Mouse (Mus musculus) stomach, embryonic 14.5 days (tissue): ENCODE data around the gene Gaa. TPM values are rescaled to one million over a fixed set of nuclear protein-coding genes. Genes with fewer than 3 reads are reported as not detected.

Source experiments
- ATAC-seq: fragments of 200-750 bp; cut with Nextera tagmentation; 2 replicates; pipeline ENCODE4 v1.8.0; 2017; ENCODE audit warnings: low read depth, moderate TSS enrichment; ENCODE audit not compliant: insufficient number of reproducible peaks, insufficient read depth, low FRiP score
- H3K27ac ChIP-seq: fragments of 300-500 bp; sonication (generic); 2 replicates; pipeline ENCODE4 v1.5.1; 2014; ENCODE audit warnings: mild to moderate bottlenecking, low read length, moderate library complexity, mixed read lengths
- H3K27me3 ChIP-seq: fragments of 300-500 bp; sonication (generic); 2 replicates; pipeline ENCODE4 v1.6.1; 2014; ENCODE audit warnings: low read length, control low read depth, mixed read lengths; ENCODE audit not compliant: control insufficient read depth, insufficient read depth
- H3K36me3 ChIP-seq: fragments of 300-500 bp; sonication (generic); 2 replicates; pipeline ENCODE4 v1.6.1; 2014; ENCODE audit warnings: mild to moderate bottlenecking, control low read depth, low read length, moderate library complexity, mixed read lengths; ENCODE audit not compliant: control insufficient read depth, insufficient read depth
- H3K4me1 ChIP-seq: fragments of 300-500 bp; sonication (generic); 2 replicates; pipeline ENCODE4 v1.6.1; 2014; ENCODE audit warnings: low read length, control low read depth, mixed read lengths; ENCODE audit not compliant: control insufficient read depth, insufficient read depth
- H3K4me2 ChIP-seq: fragments of 300-500 bp; sonication (generic); replicated peaks from 2 replicates; pipeline ENCODE4 v1.6.1; 2014; ENCODE audit warnings: low read depth, low read length, control low read depth
- H3K4me3 ChIP-seq: fragments of 300-500 bp; sonication (generic); 2 replicates; pipeline ENCODE4 v1.5.1; 2014; ENCODE audit warnings: low read depth, low read length, control low read depth
- H3K9ac ChIP-seq: fragments of 300-500 bp; sonication (generic); replicated peaks from 2 replicates; pipeline ENCODE4 v1.6.1; 2014; ENCODE audit warnings: low read depth, mild to moderate bottlenecking, control low read depth, low read length, moderate library complexity, mixed read lengths
- H3K9me3 ChIP-seq: fragments of 300-500 bp; sonication (generic); 2 replicates; pipeline ENCODE4 v1.6.1; 2016; ENCODE audit warnings: low read depth, low read length, control low read depth; ENCODE audit not compliant: control insufficient read depth
- WGBS: fragments of 180-500 bp; shearing (Covaris S2); extraction: QIAGEN DNeasy Blood & Tissue Kit; methylation state at CpG from one replicate; pipeline ENCODE4 v1.1.7; 2014; 5-methylcytosine and 5-hydroxymethylcytosine counted together
- polyA plus RNA-seq: library from polyadenylated mRNA; unstranded; fragments of >200 nt; fragmentation: Nextera tagmentation; extraction: Ambion mirVana; gene quantifications from 2 replicates; pipeline ENCODE4 v1.2.1, GENCODE M21; 2014

Gaa gene
- polyA plus RNA-seq, 1 experiment from 2014 or later, result 50.3 TPM

DNA sequence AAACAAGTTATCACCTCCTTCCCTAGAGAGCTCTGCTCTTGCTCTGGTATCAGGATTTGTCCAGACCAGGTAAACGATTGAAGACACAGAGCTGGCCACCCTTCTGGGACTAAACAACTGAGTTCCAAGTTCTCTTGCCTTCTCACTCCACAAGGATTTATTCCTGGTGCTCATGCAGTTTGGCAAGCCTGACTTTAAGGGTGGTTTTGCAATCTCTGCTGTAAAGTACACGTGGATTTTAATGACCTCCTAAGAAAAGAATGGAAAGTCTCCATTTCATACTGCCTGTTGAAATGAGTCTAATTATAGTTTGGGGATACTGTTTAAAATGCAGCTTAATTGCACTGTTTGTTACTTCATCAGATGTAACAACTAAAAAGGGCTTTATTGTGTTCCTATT lies 33.3 kb downstream of the Gaa start:
- no peak overlapping the region for H3K9ac ChIP-seq
- no peak overlapping the region for H3K4me2 ChIP-seq
- WGBS, result 32% methylated on average over 2 of the region's 2 CpGs
- H3K36me3 ChIP-seq, result peaks cover 22% of the 10 kb centered on the region
- no peak overlapping the region for H3K27ac ChIP-seq
- ATAC-seq, result no peak
- H3K4me1 ChIP-seq, result peaks cover 8% of the 10 kb centered on the region
- no peaks in the 10 kb centered on the region for H3K27me3 ChIP-seq
- H3K9me3 ChIP-seq, result no peaks in the 10 kb centered on the region
- no peak overlapping the region for H3K4me3 ChIP-seq

DNA sequence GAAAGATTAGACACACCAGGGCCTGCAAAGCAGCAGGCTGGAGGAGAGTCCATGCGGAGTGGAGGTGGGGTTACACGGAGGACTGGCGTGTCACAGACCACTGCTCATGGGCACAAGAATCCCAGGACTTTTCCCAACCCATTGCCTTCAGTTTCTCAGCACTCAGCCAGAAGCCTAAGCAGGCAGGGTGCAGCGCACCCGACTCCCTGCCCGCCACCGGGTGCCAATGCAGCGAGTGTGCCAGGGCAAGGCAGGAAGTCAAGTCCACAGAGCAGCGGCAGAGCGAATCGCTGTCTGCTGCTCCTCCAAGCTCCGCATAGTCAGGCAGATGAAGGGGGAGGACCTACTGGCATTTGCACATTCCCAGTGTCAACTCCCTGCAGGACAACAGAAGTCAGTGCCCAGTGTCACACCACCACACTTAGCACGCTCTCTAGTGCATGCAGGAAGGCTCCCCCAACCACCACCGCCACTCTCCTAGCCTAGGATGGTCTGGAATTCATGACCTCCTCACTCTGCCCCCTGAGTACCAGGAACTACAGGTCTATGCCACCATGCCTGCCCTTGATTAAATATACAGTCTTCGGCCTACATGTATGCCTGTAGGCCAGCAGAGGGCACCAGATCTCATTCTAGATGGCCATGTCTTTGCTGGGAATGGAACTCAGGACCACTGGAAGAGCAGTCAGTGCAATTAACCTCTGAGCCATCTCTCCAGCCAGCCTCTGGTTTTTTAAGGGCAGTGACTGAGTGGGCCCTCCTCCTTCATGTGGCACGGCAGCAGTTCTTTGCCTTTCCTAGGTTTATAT lies 37.4 kb downstream of the Gaa start:
- ATAC-seq, result no peak
- no peak overlapping the region for H3K27ac ChIP-seq

DNA sequence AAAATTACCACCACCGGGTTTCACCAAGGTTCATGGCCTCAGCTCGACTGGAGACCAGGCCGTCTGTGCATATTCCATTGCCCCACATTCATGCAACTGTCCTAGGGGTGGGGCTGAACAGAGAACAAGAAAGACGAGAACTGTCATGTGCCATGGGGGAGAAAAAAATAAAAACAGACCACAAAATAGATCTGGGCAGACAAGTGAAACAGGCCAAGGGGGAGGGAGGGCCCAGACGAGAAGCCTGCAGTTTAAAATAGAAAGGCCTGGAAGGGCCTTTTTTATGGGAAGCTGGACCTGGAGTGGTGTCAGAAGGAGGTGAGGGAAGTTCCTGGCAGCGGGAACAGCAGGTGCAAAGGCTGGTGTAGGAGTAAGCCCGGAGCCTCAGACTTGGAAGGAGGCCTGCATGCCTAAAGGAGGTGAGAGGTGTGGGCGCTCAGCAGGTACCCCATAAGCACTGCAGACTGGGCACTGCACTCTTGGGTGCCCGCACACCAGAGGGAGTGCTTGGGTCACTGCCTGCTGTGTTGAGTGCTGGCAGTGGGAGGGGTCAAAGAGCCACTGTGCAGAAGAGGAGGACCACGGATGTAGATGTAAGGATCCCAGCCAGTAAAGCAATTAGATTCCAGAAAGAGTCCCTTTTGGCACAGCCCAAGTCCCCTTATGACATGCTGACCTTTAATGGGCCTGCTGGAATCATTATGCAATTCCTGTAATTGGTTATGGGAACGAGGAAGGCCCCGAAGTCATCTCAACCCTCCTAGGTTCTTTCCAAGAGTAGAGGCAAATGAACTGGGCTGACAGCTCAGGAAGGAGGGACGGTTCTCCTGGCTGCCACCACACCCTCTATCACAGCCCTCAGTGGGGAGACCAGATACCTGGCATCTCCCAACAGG lies 39.3 kb downstream of the Gaa start:
- no peak for ATAC-seq
- no peaks in the 10 kb centered on the region for H3K36me3 ChIP-seq
- H3K4me1 ChIP-seq, result no peaks in the 10 kb centered on the region; the same call in 1 of the 2 replicates
- no peak overlapping the region for H3K4me2 ChIP-seq
- H3K27me3 ChIP-seq, result no peaks in the 10 kb centered on the region
- no peak overlapping the region for H3K4me3 ChIP-seq
- no peak overlapping the region for H3K9ac ChIP-seq
- H3K27ac ChIP-seq, result no peak overlapping the region
- H3K9me3 ChIP-seq, result no peaks in the 10 kb centered on the region
- 53% methylated on average over 13 of the region's 13 CpGs for WGBS

More for the DNA sequence above, 37.4 kb downstream of the Gaa start:
- Histone ChIP-seq H3K9ac (no peak overlapping the region), H3K9me3 (no peaks in the 10 kb centered on the region), H3K4me1 (peaks cover 3% of the 10 kb centered on the region; the same call in 1 of the 2 replicates), H3K27me3 (no peaks in the 10 kb centered on the region), H3K4me3 (no peak overlapping the region), H3K36me3 (no peaks in the 10 kb centered on the region), H3K4me2 (no peak overlapping the region)
- WGBS, result 43% methylated on average over 16 of the region's 16 CpGs

DNA sequence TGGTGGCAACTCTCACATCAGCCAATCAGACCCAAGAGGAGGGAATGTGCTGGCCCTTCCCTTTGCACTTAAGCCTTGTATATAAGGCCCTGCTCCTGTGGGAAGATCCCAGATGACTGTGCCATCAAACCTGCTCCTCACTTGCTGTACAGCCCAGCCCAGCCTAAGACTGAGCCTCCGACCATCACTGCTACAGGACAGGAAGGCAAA lies 39.9 kb downstream of the Gaa start, which contains the start of gene Card14:
Gene Card14, plus strand, starts transcription at position 111 of the 210 bp plus-strand sequence.
- no peak within 1 kb of the TSS for H3K9ac ChIP-seq
- H3K4me1 ChIP-seq, result no peaks in the 10 kb centered on the region; the same call in 1 of the 2 replicates
- 56% methylated on average over 1 of the region's 1 CpGs for WGBS
- no peak for ATAC-seq
- H3K4me3 ChIP-seq, result no peak within 1 kb of the TSS
- H3K36me3 ChIP-seq, result no peaks in the 10 kb centered on the region
- no peak within 1 kb of the TSS for H3K27ac ChIP-seq
- H3K27me3 ChIP-seq, result no peaks in the 10 kb centered on the region
- H3K4me2 ChIP-seq, result no peak within 1 kb of the TSS
- H3K9me3 ChIP-seq, result no peaks in the 10 kb centered on the region

DNA sequence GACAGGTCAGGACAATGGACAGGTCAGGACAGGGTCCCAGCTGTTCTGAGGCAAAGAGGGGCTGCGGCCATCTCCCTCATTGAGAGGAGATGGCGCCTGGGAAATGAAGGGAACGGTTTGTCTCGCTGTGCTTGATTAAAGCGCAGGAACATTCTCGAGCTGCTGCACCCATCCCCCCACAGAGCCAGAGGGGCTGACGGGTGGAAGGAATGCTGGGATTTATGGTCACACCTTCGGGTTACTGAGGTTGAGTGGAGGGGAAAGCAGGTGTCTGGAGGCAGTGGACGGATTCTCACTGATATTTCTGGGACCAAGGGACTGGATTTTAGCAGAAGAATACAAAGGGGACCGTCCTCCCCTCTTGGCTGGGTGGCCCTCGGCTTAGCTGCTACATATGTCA lies 40.2 kb downstream of the Gaa start:
- Histone ChIP-seq H3K27me3 (no peaks in the 10 kb centered on the region), H3K36me3 (no peaks in the 10 kb centered on the region), H3K9me3 (no peaks in the 10 kb centered on the region), H3K27ac (no peak overlapping the region), H3K9ac (no peak overlapping the region), H3K4me2 (no peak overlapping the region), H3K4me1 (no peaks in the 10 kb centered on the region; the same call in 1 of the 2 replicates), H3K4me3 (no peak overlapping the region)
- WGBS, result 21% methylated on average over 11 of the region's 11 CpGs
- no peak for ATAC-seq

DNA sequence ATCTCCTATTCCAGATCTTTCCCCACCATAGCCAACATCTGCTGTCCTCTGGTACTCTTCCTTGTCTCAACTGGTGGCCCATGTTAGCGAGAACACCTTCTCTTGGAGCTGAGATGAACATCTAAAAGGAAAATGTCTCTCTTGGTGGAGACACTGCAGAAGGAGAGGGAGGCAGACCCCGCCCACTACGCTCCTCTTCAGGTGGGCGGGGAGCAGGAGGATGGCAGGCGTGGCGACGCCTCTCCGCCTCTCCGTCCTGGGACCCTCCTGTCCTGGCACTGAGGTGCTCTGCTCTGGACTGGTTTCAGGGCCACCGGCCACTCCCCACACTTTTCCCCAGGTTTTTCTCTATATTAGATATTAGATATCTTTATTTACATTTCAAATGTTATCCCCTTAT lies 42.9 kb downstream of the Gaa start:
- no peaks in the 10 kb centered on the region; the same call in 1 of the 2 replicates for H3K4me1 ChIP-seq
- H3K4me3 ChIP-seq, result no peak overlapping the region
- no peak for ATAC-seq
- no peaks in the 10 kb centered on the region for H3K27me3 ChIP-seq
- 15% methylated on average over 10 of the region's 10 CpGs for WGBS
- no peak overlapping the region for H3K9ac ChIP-seq
- no peak overlapping the region for H3K27ac ChIP-seq
- H3K9me3 ChIP-seq, result no peaks in the 10 kb centered on the region
- H3K36me3 ChIP-seq, result no peaks in the 10 kb centered on the region
- H3K4me2 ChIP-seq, result no peak overlapping the region

DNA sequence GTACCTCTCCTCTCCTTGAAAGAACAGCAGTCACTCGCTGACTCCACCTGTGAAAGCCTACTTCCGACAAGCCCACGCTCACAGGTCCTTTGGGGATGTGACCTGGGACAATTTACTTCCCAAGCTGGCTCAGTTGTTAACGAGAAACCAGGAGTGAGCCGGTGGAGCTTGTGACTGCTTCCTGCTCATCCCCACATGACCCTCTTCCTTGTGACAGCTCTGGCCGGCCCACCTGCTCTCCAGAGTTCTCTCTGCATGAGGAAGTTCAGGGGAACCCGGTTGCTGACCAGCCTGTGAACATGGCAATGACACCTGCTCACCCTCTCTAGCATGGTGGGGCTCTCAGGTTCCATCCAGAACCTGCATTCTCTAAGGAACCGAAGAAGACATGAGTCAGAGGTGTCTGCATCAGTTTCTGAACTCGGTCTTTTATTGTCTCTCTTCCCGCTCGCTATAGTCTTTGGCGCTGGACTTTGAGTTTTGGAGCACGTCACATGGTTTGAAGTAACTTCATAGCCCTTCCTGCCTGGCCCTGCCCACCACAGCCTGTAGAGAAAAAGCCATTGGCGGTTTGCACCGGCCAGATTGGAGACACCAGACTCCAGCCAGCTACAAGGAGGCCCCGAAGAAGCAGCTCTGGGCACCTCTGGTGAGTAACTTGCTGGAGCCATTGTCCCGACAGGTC lies 46.7 kb downstream of the Gaa start:
- no peaks in the 10 kb centered on the region for H3K36me3 ChIP-seq
- ATAC-seq, result no peak
- H3K27me3 ChIP-seq, result no peaks in the 10 kb centered on the region
- H3K27ac ChIP-seq, result no peak overlapping the region
- no peak overlapping the region for H3K4me2 ChIP-seq
- H3K4me3 ChIP-seq, result no peak overlapping the region
- no peaks in the 10 kb centered on the region for H3K4me1 ChIP-seq
- H3K9ac ChIP-seq, result no peak overlapping the region
- no peaks in the 10 kb centered on the region for H3K9me3 ChIP-seq
- 78% methylated on average over 17 of the region's 17 CpGs for WGBS

DNA sequence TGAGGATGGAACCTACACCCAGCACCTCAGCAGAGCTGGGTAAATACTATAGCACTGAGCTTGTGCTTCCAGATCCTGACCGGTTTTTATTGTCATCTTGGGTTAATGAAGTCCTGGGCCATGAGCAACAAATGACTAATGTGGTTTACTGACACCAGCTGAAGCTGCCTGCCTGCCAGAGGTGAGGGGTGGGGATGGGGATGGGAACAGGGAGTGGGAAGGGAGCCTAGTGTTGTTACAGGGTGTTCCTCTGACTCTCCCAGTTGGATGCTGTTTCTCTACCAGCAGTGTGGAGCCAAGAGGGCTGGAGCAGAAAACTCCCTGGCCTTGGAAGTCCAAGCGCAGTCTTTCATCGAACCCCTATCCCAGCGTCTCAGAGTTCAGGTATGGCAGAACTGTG lies 49.0 kb downstream of the Gaa start:
- Histone ChIP-seq H3K36me3 (no peaks in the 10 kb centered on the region), H3K9me3 (no peaks in the 10 kb centered on the region), H3K9ac (no peak overlapping the region), H3K4me2 (no peak overlapping the region), H3K27ac (no peak overlapping the region), H3K27me3 (no peaks in the 10 kb centered on the region), H3K4me1 (no peaks in the 10 kb centered on the region), H3K4me3 (no peak overlapping the region)
- ATAC-seq, result no peak
- WGBS, result 70% methylated on average over 4 of the region's 4 CpGs
